Mouse (Mus musculus) thymus, adult 2 months (tissue): ENCODE measurements around the gene Lypla2.

Source experiments
- CTCF ChIP-seq: fragments of 200-500 bp; IDR thresholded peaks from 2 replicates; pipeline ENCODE4 v1.5.1; 2012; ENCODE audit warnings: mild to moderate bottlenecking, control low read depth, low read length, moderate library complexity, borderline replicate concordance; ENCODE audit not compliant: control insufficient read depth, poor library complexity, insufficient read depth; ENCODE audit errors: extremely low read depth
- POLR2A ChIP-seq: fragments of 200-500 bp; IDR thresholded peaks from 2 replicates; pipeline ENCODE4 v1.6.1; 2012; ENCODE audit warnings: mild to moderate bottlenecking, low read length, control low read depth, moderate library complexity; ENCODE audit not compliant: control insufficient read depth, poor library complexity, insufficient read depth; ENCODE audit errors: extremely low read depth

GRCm38 (mm10) chr4:135951505-135951904, 20.9 kb downstream of the Lypla2 start:
- TF ChIP-seq CTCF (no peak), POLR2A (no peak)
